Mouse (Mus musculus) hindbrain, embryonic 13.5 days (tissue): ENCODE results near the gene Hyal3. TPM values are rescaled to one million over a fixed set of nuclear protein-coding genes. Genes with fewer than 3 reads are reported as not detected.
A peak's percentile ranks its signal among the peaks of the same experiment; 100 is the strongest.

Experiments
- ATAC-seq: fragments of 200-750 bp; cut with Nextera tagmentation; 2 replicates; pipeline ENCODE4 v1.8.0; 2017; ENCODE audit warnings: moderate TSS enrichment; ENCODE audit not compliant: low FRiP score
- H3K27ac ChIP-seq: fragments of 300-500 bp; sonication (generic); 2 replicates; pipeline ENCODE4 v1.5.1; 2015; ENCODE audit warnings: inconsistent platforms, mild to moderate bottlenecking, moderate library complexity
- H3K27me3 ChIP-seq: fragments of 300-500 bp; sonication (generic); 2 replicates; pipeline ENCODE4 v1.6.1; 2015; ENCODE audit warnings: mild to moderate bottlenecking, inconsistent platforms
- H3K36me3 ChIP-seq: fragments of 300-500 bp; sonication (generic); 2 replicates; pipeline ENCODE4 v1.6.1; 2015; ENCODE audit warnings: mild to moderate bottlenecking, inconsistent platforms
- H3K4me1 ChIP-seq: fragments of 300-500 bp; sonication (generic); replicated peaks from 2 replicates; pipeline ENCODE4 v1.6.1; 2015; ENCODE audit warnings: inconsistent platforms
- H3K4me2 ChIP-seq: fragments of 300-500 bp; sonication (generic); 2 replicates; pipeline ENCODE4 v1.6.1; 2015; ENCODE audit warnings: inconsistent platforms, mild to moderate bottlenecking, moderate library complexity
- H3K4me3 ChIP-seq: fragments of 300-500 bp; sonication (generic); 2 replicates; pipeline ENCODE4 v1.5.1; 2015; ENCODE audit warnings: mild to moderate bottlenecking, inconsistent platforms
- H3K9ac ChIP-seq: fragments of 300-500 bp; sonication (generic); 2 replicates; pipeline ENCODE4 v1.6.1; 2015; ENCODE audit warnings: mild to moderate bottlenecking, inconsistent platforms
- H3K9me3 ChIP-seq: fragments of 300-500 bp; sonication (generic); 2 replicates; pipeline ENCODE4 v1.6.1; 2016; ENCODE audit warnings: inconsistent platforms
- WGBS: fragments of 180-500 bp; shearing (Covaris S2); methylation state at CpG from one replicate; pipeline ENCODE4 v1.1.7; 2015; 5-methylcytosine and 5-hydroxymethylcytosine counted together
- polyA plus RNA-seq: library from polyadenylated mRNA; unstranded; fragments of >200 nt; fragmentation: Nextera tagmentation; extraction: Ambion mirVana; gene quantifications from 2 replicates; pipeline ENCODE4 v1.2.1, GENCODE M21; 2015

Hyal3 gene
- polyA plus RNA-seq, 1 experiment from 2014 or later, result 1.3 TPM

DNA sequence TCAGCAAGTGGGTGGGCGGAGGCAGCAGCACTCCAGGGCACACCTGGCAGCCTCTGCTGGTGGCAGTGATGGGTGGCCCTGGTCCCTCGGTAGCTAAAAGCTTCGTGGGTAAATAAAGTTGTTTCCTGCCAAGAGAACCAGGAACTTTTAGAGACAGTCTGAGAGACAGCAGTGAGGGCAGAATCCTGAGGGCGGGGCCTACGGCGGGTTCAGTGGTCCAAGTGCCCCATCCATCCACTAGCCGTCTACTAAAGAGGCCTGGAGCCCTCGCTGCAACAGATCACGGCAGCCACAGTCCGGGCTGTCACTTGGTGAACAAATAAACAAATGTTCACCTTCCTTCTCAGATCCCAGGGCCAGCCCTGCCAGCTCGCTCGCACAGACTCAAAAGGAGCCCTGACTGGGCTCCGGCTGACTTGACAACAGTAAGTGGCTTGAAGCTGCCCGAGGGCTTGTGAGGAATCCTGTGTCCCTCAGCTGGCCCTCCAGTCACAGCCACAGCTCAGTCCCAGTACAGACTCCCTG, 49.3 kb downstream of the Hyal3 start:
- peak overlapping the region; percentile 25 for H3K4me3 ChIP-seq
- no peaks in the 10 kb centered on the region for H3K27me3 ChIP-seq
- H3K4me1 ChIP-seq, result peaks cover 97% of the 10 kb centered on the region
- no peaks in the 10 kb centered on the region for H3K9me3 ChIP-seq
- H3K36me3 ChIP-seq, result peaks cover 2% of the 10 kb centered on the region; the same call in 1 of the 2 replicates
- 7% methylated on average over 14 of the region's 14 CpGs for WGBS
- peak overlapping the region; percentile 95 for H3K4me2 ChIP-seq
- peak overlapping the region; percentile 97 for H3K27ac ChIP-seq
- ATAC-seq, result peak; percentile 4
- H3K9ac ChIP-seq, result peak overlapping the region; percentile 94

DNA sequence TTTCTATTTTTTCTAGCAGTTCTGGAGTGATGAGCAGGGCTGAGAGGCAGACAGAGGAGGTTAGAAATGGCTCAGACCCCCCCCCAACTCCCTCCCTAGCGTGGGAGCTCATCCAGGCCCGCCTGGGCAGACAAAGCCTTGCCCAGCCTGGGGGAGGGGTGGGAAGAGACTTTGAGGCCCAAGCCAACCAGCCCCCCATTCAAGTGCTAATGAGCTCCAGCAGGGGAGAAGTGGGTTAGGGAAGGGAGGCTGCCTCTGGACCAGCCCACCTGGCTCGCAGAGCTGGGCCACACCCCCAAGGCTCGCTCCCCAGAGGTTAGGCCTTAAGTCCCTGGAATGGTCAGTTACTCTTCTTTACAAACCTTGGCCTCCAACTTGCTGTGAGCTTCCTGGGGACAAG, 50.0 kb downstream of the Hyal3 start:
- peaks cover 93% of the 10 kb centered on the region for H3K4me1 ChIP-seq
- H3K27me3 ChIP-seq, result no peaks in the 10 kb centered on the region
- H3K4me3 ChIP-seq, result peak overlapping the region; percentile 25
- no peaks in the 10 kb centered on the region for H3K36me3 ChIP-seq
- peak; percentile 15 for ATAC-seq
- H3K4me2 ChIP-seq, result peak overlapping the region; percentile 95
- H3K9me3 ChIP-seq, result no peaks in the 10 kb centered on the region
- WGBS, result 2% methylated on average over 4 of the region's 4 CpGs
- H3K9ac ChIP-seq, result peak overlapping the region; percentile 94
- peak overlapping the region; percentile 97 for H3K27ac ChIP-seq

GRCm38 (mm10) chr9:107631311-107631826, 50.8 kb downstream of the Hyal3 start:
- peak overlapping the region; percentile 97 for H3K27ac ChIP-seq
- no peaks in the 10 kb centered on the region for H3K27me3 ChIP-seq
- no peaks in the 10 kb centered on the region for H3K9me3 ChIP-seq
- no peaks in the 10 kb centered on the region for H3K36me3 ChIP-seq
- peak overlapping the region; percentile 95 for H3K4me2 ChIP-seq
- no peak for ATAC-seq
- peak overlapping the region; percentile 84; the same call in 1 of the 2 replicates for H3K4me3 ChIP-seq
- peak overlapping the region; percentile 94 for H3K9ac ChIP-seq
- H3K4me1 ChIP-seq, result peaks cover 93% of the 10 kb centered on the region
- WGBS, result 22% methylated on average over 9 of the region's 9 CpGs

GRCm38 (mm10) chr9:107631861-107632260, 51.2 kb downstream of the Hyal3 start:
- Histone ChIP-seq H3K27me3 (no peaks in the 10 kb centered on the region), H3K4me1 (peaks cover 92% of the 10 kb centered on the region), H3K9me3 (no peaks in the 10 kb centered on the region), H3K27ac (peak overlapping the region; percentile 97), H3K4me3 (peak overlapping the region; percentile 84), H3K4me2 (peak overlapping the region; percentile 95), H3K36me3 (no peaks in the 10 kb centered on the region), H3K9ac (peak overlapping the region; percentile 94)
- no peak for ATAC-seq
- WGBS, result 59% methylated on average over 8 of the region's 8 CpGs

DNA sequence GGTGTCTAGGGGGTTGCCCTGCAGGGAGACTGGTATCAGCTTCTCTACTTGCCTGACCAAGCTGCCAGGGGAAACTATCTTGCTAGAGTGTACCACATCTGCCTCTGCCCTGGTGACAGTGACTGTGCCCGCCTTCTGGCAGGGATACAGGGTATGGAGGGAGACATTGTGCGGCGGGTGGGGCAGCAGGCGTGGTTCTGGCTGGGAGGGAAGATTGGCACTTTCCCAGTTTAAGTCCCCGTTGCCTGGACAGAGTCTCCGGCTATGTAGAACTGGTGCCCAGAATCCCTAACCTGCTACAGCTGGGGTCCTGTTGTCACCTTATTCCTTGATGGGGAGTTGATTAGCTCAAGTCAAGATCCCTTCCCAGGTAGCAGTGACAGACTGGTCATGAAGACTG, 51.9 kb downstream of the Hyal3 start:
- peak overlapping the region; percentile 84 for H3K4me3 ChIP-seq
- no peak for ATAC-seq
- H3K9me3 ChIP-seq, result no peaks in the 10 kb centered on the region
- peak overlapping the region; percentile 97 for H3K27ac ChIP-seq
- H3K9ac ChIP-seq, result peak overlapping the region; percentile 94
- peaks cover 92% of the 10 kb centered on the region for H3K4me1 ChIP-seq
- 16% methylated on average over 6 of the region's 6 CpGs for WGBS
- H3K4me2 ChIP-seq, result peak overlapping the region; percentile 95
- H3K36me3 ChIP-seq, result no peaks in the 10 kb centered on the region
- H3K27me3 ChIP-seq, result no peaks in the 10 kb centered on the region

DNA sequence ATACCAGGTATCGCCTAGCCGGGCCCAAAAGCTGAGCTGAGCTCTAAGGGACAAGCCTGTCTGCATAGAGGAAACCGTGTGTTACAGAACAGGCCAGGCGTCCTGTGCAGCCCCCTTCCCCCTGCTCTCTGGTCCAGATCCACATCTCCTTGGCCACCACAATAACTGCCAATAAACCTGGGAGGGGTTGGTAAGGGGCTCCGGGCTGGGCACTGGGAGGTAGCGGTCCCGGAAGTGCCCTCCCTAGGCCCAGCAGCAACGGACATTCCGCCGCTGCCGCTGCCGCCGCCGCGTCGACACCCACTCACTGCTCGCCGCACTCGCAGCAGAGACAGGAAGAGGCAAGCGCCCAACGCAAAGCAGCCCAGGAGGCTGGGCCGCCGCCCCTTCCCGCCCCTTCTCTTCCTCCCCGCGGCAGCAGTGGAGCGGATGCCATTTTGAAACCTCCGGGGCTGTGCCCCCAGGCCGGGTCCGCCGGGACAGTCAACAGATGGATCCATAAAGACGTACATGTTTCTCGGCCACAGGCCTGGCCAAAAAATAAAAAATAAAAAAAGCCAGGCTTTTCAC, 52.6 kb downstream of the Hyal3 start:
- no peaks in the 10 kb centered on the region for H3K36me3 ChIP-seq
- H3K27me3 ChIP-seq, result no peaks in the 10 kb centered on the region
- WGBS, result under 1% methylated on average over 32 of the region's 33 CpGs
- H3K27ac ChIP-seq, result peak overlapping the region; percentile 97
- H3K4me2 ChIP-seq, result peak overlapping the region; percentile 95
- ATAC-seq, result no peak
- H3K9me3 ChIP-seq, result no peaks in the 10 kb centered on the region
- peaks cover 91% of the 10 kb centered on the region for H3K4me1 ChIP-seq
- H3K4me3 ChIP-seq, result peak overlapping the region; percentile 84
- peak overlapping the region; percentile 94 for H3K9ac ChIP-seq

DNA sequence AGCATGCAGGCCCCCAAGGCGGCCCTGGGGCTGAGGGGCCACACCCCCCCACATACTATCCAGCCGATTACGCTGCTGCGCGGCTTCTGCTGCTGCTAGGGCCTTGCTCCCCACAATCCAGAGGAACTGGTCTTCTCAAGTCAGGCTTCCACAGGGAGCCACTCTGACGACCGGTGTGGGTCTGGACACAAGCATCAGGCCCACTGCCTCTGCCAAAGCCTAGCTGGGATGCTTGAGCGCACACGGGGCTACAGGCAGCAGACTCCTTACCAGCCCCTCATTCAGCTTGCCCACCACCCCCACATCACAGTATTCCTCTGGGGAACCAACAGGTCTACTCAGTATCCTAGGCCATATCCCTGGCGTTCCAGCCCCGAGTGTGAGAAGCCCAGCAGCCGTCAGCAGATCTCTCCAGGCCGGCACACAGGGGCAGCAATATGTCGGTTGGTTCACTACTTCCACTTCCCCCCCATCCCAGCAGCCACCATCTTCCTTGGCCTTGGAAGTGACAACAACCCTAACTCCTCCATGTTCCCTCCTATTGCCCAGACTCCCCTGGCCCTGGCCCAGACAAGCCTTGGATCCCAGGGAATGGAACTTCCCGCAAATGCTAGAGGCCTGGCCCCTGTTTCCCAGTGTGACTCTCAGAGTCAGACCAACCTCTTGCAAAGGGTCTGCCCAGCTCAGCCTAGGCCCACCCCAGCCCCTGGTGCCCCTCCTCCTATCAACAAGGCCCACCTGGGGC, 53.2 kb downstream of the Hyal3 start:
- H3K27me3 ChIP-seq, result no peaks in the 10 kb centered on the region
- peak overlapping the region; percentile 94 for H3K9ac ChIP-seq
- H3K36me3 ChIP-seq, result no peaks in the 10 kb centered on the region
- ATAC-seq, result no peak
- 0% methylated on average over 15 of the region's 15 CpGs for WGBS
- no peaks in the 10 kb centered on the region for H3K9me3 ChIP-seq
- peak overlapping the region; percentile 95 for H3K4me2 ChIP-seq
- H3K27ac ChIP-seq, result peak overlapping the region; percentile 97
- peaks cover 85% of the 10 kb centered on the region for H3K4me1 ChIP-seq
- peak overlapping the region; percentile 84 for H3K4me3 ChIP-seq

DNA sequence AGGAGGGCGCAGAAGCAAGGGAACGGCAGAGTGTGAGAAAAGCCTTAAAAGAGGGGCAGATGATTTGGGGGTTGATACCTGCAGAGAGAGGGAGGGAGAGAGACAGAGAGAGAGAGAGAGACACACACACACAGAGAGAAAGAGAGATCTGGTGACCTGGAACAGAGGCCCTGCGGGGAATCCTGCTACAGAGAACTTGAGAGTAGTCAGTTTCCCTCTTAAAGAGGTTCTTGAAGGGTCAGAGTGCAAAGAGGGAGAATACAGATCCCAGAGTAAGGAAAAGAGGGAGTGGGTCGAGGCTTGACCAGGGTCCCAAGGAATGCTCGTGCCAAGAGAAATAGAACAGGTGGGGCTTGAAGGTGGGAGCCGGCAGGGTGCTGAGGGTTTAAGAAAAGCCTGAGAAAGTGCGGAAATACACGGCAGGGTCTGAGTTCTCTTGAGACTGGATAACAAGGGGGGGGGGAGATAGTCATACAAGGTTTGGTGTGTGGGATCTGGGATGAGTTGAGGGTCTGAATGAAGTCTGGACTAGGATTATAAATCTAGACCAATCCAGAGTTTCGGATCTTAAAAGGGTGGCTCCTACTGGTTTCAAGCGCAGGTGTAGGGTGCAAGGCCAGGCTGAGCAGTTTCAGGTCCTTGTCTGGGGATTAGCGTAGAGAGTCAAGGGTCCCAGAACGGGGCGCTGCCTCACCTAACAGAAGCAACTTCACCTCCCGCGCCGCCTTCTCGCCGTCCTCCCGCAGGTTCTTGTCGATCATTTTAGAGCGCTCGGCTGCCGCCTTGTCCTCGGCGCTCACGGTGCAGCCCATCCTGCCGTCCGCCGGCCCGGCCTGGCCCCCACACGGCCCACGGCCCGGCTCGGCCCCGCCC, 54.0 kb downstream of the Hyal3 start:
- Histone ChIP-seq H3K9me3 (no peaks in the 10 kb centered on the region), H3K9ac (peak overlapping the region; percentile 94), H3K4me2 (peak overlapping the region; percentile 95), H3K27me3 (no peaks in the 10 kb centered on the region), H3K27ac (peak overlapping the region; percentile 97), H3K36me3 (no peaks in the 10 kb centered on the region), H3K4me1 (peaks cover 77% of the 10 kb centered on the region), H3K4me3 (peak overlapping the region; percentile 84)
- ATAC-seq, result no peak
- 1% methylated on average over 35 of the region's 35 CpGs for WGBS

DNA sequence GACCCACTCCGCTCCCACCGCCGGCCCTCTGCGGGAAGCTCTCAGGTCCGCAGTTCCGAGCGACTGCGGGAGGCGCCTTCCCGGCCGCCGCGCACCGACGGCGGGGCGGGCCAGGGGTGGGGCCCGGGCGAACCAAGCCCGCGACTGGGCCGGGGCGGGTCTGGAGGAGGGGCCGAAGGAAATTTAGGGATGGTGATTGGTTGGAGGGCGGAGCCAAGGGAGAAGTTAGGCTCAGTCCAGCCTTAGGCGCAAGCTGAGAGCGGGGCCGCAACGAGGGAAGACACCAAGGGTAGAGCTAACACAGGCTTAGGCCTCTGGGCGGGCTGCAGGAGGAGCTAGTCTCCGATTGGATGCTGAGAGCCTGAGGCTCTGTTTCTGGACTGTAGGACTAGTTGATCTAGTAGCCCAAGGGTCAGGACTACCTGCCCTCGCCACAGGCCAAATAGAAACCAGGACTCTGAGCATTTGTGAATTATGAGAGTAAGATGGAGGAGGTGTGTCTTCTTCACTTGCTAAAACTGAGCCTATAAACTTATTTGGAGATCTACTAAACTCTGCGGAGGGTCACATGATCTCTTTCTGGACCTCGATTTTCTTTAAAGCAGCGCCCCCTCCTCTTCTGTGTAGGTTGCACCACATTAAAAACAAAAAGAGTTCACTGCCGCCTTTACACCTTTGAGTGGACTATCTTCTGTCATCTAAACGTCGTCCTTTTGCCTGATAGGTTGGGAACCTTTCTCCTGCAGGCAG, 54.8 kb downstream of the Hyal3 start, which contains the start of gene Gnai2:
TSS of gene Gnai2 (minus strand) at position 89 of the 750 bp plus-strand sequence.
- Histone ChIP-seq H3K27ac (peak within 1 kb of the TSS; percentile 97), H3K36me3 (no peaks in the 10 kb centered on the region), H3K9me3 (no peaks in the 10 kb centered on the region), H3K4me3 (peak within 1 kb of the TSS; percentile 84), H3K4me2 (peak within 1 kb of the TSS; percentile 95), H3K9ac (peak within 1 kb of the TSS; percentile 94), H3K4me1 (peaks cover 71% of the 10 kb centered on the region), H3K27me3 (no peaks in the 10 kb centered on the region)
- ATAC-seq, result peak; percentile 90
- WGBS, result 1% methylated on average over 38 of the region's 38 CpGs
